Mouse (Mus musculus) spleen, adult 10 weeks (tissue): ENCODE results near the gene Polr1e. TPM values are rescaled to one million over a fixed set of nuclear protein-coding genes. Genes with fewer than 3 reads are reported as not detected.

Experiments
- polyA plus RNA-seq: library from polyadenylated mRNA; stranded (reverse); fragments of 350-450 nt; fragmentation: Illumina TruSeq; extraction: RNeasy Lipid Tissue Mini Kit (QIAGEN cat#74804); gene quantifications from one replicate; pipeline ENCODE4 v1.2.3, GENCODE M21; 2015; ENCODE audit warnings: low replicate concordance; ENCODE audit not compliant: insufficient read depth

Gene Polr1e
- polyA plus RNA-seq = 47.4 TPM

DNA sequence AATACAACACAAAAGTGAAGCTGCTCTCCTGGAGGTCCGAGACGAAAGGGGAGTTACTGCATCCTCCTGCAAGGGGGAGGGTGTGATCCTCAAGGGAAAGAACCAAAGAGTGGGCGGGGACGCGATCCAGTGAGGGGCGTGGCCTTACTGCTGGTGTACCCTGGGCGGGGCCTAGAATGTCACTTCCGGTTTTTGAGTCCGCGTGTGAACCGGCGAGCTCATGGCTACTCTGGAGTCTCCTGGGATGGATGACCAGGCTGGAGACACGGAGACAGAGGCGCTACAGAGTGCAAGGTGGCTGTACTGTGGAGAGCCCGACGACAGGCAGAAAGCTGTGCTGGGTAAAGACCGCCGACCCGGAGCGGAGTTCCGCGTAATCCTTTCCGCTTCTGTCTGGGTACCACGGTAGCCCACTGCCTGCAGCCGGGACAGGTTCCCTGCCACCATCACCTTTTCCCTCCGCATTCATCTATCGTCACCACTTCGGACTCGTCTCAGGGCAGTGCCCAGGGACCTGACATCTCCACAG lies at the start of gene Polr1e:
Gene Polr1e, plus strand, starts transcription at position 132 of the 529 bp plus-strand sequence.

DNA sequence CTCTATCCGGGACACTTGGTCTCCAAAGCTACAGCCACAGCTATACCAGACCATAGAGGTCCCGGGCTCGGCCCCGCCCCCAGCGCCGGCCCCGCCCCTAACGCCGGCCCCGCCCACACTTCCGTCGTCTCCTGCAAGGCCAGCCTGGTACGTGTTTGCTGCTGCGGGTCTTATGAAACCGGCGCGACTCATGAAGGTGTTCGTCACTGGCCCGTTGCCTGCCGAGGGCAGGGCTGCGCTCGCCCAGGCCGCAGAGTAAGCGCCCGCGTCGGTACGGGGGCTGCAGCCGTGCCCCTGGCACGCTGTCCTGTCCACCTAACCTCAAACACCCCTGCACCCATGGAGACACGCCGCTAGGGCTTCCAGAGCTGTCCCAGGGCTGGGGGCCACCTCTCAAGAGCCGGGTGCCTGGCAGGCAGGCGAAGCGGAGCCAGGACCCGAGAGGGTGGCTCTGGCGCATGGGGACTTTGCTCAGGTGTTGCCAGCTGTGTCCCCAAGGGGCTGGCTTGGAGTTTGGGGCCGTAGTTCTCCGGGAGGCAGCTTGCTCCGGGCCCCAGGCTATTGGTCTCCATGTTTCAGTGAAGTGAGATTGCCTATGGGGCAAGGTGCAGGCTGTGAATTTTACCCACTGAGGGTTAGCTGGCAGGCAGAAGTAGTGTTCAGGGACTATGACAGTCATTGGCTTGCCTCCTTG lies 37.0 kb upstream of the Polr1e start, which contains the start of gene Grhpr:
Gene Grhpr, plus strand, starts transcription at position 116 of the 694 bp plus-strand sequence.

GRCm38 (mm10) chr4:45012105-45012975 lies 6.0 kb upstream of the Polr1e start, which contains the start of gene Zbtb5:
Gene Zbtb5 (minus strand): TSS chr4:45012412.

DNA sequence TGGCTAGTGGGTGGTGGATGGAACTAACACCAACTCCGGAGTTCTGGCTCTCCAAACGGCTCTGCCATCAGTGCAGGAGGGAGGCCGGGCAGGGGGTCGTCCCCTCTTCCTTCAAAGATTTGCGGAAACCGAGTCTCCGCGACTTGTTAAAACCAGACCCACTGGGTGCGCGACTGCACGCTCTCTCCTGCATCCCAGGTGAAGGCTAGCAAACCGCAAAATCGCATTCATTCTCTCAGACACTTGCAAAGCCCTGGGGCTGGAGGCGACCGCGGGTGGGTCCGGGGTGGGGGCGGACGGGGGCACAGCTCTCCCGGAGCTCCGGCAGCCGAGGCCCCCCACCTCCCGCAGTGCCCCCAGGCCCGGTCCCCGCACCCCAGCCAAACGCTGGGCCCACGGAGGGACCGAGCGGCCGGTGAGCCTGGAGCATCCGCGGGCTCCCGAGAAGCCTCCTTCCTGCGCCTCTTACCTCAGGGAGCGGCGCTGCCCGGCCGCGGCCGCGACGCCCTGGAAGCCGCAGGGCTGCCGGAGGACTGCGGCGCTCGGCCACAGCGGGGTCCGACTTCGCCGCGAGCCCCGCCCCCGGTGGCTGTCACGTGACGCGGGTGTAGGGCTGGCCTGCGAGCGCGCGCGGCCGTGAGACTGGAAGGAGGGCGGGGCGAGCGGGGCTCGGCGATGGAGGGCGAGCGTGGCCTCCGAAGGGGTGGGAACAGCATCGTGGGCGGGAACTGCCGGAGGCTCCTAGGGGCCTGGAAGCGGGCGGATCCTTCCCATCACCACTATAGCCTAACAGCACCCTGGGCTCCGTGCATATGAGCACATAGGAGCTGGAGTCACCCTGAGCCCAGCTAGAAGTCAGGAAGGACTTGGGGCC lies 65.9 kb downstream of the Polr1e start, which contains the start of gene Fbxo10:
Gene Fbxo10, minus strand, starts transcription at position 584 of the 874 bp plus-strand sequence.

Other genes with a start within 250 kb of the Polr1e start
- gene Grhpr, start 37.2 kb upstream of the Polr1e start, polyA plus RNA-seq = 5.3 TPM
- gene Zbtb5, start 6.2 kb upstream of the Polr1e start, polyA plus RNA-seq = 11.5 TPM
- 1.6 TPM for gene Fbxo10, start 66.0 kb downstream of the Polr1e start, polyA plus RNA-seq
- gene Tomm5, start 89.5 kb downstream of the Polr1e start, polyA plus RNA-seq = 87.5 TPM
- gene Frmpd1, start 166.3 kb downstream of the Polr1e start, polyA plus RNA-seq = 0.14 TPM